Mouse (Mus musculus) cerebellum, adult 2 months (tissue): ENCODE measurements at regions not wholly inside any gene's neighbourhood (a gene's known extent, or its start where the extent isn't known, plus 50 kb on each side); places are given as distances from the start of the nearest gene placed in this dataset.

Source experiments
- DNase-seq, 2 experiments: peaks; one replicate each; pipeline ENCODE4 v3.0.0; 2021
- H3K27ac ChIP-seq: fragments of 200-500 bp; 2 replicates; pipeline ENCODE4 v1.5.1; 2012; ENCODE audit warnings: low read length, control low read depth, inconsistent platforms; ENCODE audit not compliant: insufficient read depth
- H3K27me3 ChIP-seq: fragments of 200-500 bp; 2 replicates; pipeline ENCODE4 v1.6.1; 2012; ENCODE audit warnings: inconsistent platforms, mild to moderate bottlenecking, low read length, moderate library complexity; ENCODE audit not compliant: control insufficient read depth, insufficient read depth
- H3K4me1 ChIP-seq: fragments of 200-500 bp; 2 replicates; pipeline ENCODE4 v1.6.1; 2011; ENCODE audit warnings: low read length; ENCODE audit not compliant: control insufficient read depth, insufficient read depth
- H3K4me3 ChIP-seq: fragments of 200-500 bp; replicated peaks from 2 replicates; pipeline ENCODE3; 2011; ENCODE audit warnings: mild to moderate bottlenecking, low read depth, low read length, control low read depth; ENCODE audit not compliant: insufficient read depth
- CTCF ChIP-seq: fragments of 200-500 bp; IDR thresholded peaks from 2 replicates; pipeline ENCODE4 v1.5.1; 2011; ENCODE audit warnings: low read depth, mild to moderate bottlenecking, control low read depth, low read length, moderate library complexity, borderline replicate concordance; ENCODE audit not compliant: insufficient read depth
- POLR2A ChIP-seq: fragments of 200-500 bp; IDR thresholded peaks from 2 replicates; pipeline ENCODE4 v1.6.1; 2011; ENCODE audit warnings: low read length, control low read depth, borderline replicate concordance; ENCODE audit not compliant: insufficient read depth
- WGBS: fragments of 180-500 bp; shearing (Covaris S2); methylation state at CpG from one replicate; pipeline ENCODE4 v1.1.7; 2018; 5-methylcytosine and 5-hydroxymethylcytosine counted together

DNA sequence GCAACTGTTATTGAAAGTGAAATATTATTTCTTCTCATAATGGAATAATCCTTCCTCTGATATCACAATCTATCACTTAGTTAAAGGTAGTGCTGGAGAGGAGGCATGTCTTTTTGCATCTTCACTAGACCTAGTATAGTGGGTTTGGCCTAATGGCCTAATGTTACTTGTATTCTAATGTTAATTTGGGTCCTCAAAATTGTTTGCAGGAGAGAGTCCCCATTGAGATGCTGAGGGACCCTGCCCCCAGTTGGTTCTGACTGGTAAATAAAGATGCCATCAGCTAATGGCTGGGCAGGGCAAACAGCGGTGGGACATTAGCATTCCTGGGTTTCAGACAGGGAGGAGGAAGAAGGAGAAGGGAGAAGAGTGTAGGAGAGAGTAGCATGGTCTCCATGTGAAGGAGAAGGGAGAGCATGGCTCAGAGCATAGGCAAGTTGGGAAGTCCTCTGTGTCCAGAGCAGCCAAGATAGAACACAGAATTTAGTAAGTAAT is 1019.0 kb downstream of the Amy2a5 start:
- no peak overlapping the region for H3K27ac ChIP-seq
- TF ChIP-seq CTCF (no peak), POLR2A (no peak)
- WGBS, result 19% methylated on average over 1 of the region's 1 CpGs
- DNase-seq, result no peak
- H3K4me1 ChIP-seq, result no peaks in the 10 kb centered on the region
- H3K27me3 ChIP-seq, result no peaks in the 10 kb centered on the region
- H3K4me3 ChIP-seq, result no peak overlapping the region
